Mouse (Mus musculus) gonadal fat pad, adult 2 months (tissue): Measurements from ENCODE around the gene Vps45. TPM values are rescaled to one million over a fixed set of nuclear protein-coding genes. Genes with fewer than 3 reads are reported as not detected.
"Not testable (repeated sequence)": the region's sequence is repeated elsewhere in the genome, so short reads cannot be mapped to it uniquely, and the experiment has no call there.

Source experiments
- DNase-seq: peaks from one replicate; pipeline ENCODE4 v3.0.0-alpha.2; 2012; ENCODE audit warnings: low read depth
- polyA plus RNA-seq: library from polyadenylated mRNA; depleted of rRNA; stranded (reverse); fragments of >200 nt; gene quantifications from 2 replicates; pipeline ENCODE4 v1.2.3, GENCODE M21; 2012

Gene Vps45
- polyA plus RNA-seq, 1 experiment, result 12.2 TPM

DNA sequence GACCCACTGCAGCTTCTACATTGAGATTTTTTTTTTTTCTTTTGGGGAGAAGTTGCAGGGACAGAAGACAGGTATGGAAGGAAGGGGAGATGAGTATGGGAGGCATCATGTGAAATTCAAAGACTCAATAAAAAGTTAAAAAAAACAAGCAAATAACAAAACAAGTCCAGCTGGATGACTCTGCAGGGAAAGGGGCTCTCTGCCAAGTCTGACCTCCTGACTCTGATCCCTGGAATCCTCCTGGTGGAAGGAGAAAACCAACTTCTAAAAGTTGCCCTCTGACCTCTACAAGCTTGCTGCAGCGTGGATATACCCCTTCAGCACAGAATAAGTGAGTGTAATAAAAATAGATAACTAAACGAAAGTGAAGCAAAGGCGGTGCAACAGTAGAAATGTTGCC is 20.4 kb upstream of the Vps45 start:
- DNase-seq, result no peak

DNA sequence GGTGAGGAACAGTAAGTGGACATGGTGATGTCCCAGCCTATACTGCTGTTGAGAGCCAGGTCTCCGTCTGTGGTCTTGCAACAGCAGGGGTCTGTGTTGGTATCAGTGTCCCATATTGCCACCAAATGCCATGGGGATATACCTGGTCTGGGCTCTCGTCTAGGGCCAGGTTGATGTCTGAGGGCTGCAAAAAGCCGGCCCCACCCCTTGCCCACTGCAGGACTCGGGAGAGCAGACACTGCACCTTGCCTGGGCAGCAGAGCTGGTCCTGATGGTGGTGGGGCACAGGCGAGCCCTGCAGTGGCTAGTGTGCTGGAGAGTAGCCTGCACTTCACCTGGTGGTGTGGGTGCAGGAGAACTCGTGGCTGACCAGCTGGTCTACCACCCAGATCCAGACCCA is 19.8 kb upstream of the Vps45 start:
- DNase-seq, result no peak

DNA sequence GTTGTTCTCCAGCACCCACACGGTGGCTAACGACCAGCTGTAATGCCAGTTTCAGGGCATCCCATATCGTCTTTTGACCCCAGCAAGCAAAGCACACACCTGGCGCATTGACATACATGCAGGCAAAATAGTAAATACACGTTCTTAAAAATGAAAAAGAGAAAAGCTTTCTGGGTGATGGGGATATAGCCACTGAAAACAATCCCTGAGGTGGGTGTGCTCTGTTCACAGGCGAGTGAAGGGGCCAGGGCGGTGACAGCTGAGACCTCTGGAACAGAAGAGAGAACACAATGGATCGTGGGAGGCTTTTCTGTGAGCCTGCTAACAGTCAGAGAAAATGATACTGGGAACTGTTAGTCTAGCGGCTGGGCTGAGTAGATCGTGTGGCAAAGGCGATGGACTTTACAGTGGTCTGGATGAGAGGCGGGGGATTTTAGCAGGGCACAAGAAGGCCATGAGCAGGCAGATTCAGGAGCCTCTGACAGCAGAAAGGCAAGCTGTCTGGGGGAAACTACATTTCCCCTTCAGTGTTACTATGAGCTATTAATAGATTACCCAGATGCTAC is 14.7 kb upstream of the Vps45 start:
- no peak for DNase-seq

DNA sequence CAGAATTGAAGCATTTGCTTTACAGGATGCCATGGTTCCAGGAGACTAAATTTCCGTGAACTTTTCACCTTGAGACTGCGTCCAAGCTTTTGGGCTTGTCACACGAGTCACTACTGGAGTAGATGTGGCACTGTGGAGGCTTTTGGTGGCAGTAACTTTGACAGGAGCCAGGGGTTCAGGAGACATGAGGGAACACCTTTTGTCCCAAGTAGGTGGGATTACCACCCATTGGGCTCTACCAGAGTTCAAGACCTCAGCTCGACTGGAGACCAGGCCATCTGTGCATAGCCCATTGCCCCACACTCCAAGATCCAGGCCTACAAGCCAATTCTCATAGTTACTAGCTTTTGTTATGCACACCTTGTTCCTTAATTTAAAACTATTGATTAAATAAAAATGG is 12.0 kb upstream of the Vps45 start:
- no peak for DNase-seq

DNA sequence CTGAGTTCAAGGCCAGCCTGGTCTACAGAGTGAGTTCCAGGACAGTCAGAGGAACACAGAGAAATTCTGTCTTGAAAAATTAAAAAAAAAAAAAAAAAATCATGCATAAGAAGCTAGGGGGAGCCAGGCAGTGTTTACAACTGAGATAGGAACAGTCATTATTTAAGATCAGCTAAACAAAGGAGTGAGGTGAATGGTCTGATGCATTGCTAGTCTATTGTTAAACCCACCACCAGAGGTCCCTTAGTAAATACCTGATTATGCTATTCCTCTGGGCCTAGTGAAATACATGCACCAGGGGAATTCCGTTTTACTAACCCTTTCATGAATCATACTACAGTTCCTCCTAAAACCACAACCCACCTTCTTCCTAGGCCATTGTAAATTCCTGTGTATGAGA is 11.3 kb upstream of the Vps45 start:
- DNase-seq, result no peak

DNA sequence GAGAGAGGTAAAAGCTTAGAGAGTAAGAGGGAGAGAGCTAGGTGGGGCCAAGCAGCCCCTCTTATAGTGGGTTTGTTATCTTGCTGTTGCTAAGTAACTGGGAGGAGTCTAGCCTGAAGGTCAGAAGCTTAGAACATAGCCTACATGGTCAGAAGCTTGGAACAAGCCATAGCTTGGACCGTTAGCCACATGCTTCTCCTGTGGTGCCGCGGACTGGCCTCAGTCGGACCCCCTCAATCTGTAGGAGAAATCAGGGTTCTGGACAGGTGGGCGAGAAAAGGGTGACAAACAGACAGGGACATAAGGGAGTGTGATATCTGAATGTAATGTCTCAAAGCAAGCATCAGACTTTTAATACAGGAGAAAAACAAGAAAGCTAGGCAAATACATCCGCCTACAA is 10.8 kb upstream of the Vps45 start:
- DNase-seq, result no peak

DNA sequence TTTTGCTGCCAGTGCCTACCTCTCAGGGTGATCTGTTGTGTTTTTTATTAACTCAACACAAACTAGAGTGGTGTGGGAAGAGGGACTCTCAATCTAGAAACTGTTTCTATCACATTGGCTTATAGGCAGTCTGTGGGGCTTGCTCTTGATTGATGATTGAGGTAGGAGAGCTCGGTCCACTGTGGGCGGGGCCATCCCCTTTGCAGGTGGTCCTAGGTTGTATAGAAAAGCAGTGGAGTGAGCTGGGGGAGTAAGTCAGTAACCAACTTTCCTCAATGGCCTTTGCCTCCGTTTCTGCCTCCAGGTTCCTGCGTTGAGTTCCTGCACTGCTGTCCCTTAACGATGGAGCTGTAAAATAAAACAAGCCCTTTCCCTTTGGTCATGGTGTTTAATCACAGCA is 8.5 kb upstream of the Vps45 start:
- no peak for DNase-seq

DNA sequence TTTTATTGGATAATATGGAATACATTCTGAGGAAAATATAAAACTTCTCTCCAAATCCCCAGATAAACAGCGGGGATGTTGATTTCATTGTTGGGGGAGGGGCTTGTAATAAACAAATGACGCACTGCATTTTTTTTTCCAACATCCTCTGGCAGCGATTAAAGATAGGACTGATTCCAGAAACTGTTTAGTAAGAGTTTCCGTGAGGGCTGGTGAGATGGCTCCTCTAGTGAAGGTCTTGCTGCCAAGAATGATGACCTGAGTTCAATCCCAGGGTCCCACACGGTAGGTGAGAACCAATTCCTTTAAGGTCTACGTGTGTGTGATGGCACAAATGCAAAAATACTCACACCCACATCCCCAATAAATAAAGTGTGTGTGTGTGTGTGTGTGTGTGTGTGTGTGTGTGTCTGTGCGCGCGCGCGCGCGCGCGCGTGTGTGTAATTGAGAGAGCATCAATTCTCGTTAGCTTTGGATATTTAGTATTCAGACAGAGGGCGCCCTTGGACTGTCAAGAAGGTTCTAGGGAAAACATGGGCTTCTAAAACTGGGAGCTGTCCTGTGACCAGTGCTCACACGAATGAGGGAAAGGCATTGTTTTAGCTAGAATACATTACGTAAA is 7.6 kb upstream of the Vps45 start:
- no peak for DNase-seq

DNA sequence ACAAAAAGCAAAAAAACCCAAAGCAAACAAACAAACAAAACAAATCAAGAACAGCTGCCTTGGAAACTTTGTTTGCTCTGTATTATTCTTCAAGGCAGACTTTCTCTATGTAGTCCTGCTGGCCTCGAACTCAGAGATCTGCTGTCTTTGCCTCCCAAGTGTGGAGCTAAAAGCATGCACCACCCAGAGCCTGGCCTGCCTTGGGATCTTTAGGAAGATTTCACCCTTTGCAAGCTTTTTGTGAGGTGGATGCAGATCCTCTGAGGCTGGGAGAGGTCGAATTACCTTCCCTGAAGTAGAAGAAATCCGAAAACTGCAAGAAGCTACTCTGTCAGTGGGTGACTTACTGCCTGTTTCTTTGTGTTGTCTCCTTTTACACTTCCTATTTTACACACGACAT is 6.9 kb upstream of the Vps45 start:
- DNase-seq, result no peak

DNA sequence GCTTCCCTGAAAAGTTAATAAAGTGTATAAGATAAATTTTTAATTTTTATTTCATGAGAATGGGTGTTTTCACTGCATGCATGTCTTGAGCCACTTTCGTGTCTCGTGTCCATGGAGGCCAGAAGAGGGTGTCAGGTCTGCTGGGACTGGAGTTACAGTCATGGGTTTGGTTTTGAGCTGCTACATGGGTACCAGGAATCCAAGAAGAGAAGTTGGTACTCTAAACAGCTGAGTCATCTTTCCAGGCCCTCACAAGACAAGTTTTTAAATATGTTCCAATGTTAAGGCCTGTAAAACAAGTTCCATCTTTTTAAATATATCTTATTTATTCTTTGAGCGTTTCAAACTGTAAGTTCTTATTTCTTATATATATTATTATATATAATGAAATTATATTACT is 6.0 kb upstream of the Vps45 start:
- DNase-seq, result no peak

DNA sequence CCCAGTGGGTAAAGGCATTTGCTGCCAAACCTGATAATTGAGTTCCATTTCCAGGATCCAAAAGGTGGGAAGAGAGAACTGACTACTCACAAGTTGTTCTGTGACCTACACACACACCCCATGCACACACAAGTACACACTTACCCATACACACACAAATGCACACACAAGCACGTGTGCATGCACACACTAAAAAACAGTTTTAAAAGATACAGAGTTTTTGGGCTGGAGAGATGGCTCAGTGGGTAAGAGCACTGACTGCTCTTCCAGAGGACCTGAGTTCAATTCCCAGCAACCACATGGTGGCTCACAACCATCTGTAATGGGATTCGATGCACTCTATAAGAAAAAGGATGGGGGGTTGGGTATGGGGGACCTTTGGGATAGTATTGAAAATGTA is 5.0 kb upstream of the Vps45 start:
- DNase-seq, result no peak

DNA sequence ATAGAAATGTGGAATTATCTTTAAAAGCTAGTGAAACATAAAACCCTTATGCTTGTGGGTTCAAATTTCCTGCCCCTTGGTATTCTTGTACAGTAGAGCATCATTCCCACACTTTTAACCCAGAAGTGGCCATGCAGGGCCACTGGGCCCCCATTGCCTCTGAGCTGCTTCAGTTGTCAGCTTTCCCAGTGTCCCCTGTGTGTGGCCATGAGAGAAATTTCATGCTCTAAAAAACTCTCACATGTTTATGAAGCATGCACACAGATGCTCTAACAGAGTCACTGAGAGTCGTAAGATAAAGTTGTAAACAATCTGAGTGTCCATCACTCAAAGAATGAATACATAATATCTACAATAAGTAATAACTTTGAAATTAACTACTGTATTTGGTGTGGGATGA is 1.9 kb upstream of the Vps45 start:
- no peak for DNase-seq

DNA sequence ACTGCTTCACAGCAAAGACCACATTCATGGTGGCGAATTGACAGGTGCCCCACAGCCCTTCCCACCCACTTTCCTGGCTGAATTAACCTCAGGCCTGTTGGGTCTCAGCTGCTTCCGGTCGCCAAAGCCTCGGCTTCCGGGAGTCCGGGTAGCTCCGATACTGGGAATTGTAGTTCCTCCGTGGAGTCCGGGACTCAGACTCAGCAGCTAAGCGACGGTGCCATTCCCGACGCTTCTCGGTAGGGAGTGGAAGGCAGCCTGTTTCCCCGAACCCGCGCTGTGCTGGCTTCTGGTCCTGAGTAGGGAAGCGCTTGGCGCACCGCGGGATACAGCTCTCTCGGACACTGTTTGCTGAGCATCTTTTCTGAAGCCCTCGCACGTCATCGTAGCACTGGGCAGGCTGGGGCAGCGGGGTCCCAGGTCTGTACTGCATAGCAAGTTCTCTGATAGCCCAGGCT is 490 bp downstream of the Vps45 start:
- no peak for DNase-seq

DNA sequence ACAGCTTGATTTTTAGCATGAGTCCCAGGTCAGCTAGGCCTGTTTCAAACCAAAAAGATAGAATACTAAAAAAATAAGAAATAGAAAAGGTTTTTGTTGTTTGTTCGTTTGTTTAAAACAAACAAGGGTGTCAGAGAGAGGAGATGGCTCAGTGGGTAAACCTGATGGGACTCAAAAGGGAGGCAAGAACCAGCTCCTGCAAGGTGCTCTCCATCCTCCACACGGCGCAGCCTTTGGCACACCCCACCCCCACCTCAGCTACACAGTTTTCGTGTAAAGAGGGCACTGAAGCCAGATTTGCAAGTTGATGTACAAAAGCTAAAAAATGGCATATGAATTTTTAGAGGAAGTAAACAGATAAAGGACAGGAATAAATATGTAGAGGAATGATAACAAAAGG is 2.2 kb downstream of the Vps45 start:
- DNase-seq, result no peak

DNA sequence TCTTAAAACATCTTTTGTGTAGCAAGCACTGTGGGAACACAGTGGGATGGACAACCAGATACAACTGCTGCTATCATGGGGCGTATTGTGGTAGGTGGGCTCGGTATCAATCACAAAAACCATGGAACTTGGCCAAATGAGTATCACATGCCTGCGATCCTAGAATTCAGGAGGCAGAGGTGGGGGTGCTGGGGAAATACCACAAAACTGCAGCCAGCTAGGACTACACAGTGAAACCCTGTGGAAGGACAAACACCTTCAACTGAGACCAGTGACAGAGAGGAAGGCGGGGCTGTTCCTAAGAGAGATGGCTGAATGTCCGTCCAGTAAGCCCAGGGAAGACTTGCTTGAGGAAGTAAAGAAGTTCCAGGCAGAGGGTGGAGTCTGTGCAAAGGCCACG is 3.0 kb downstream of the Vps45 start:
- no peak for DNase-seq

DNA sequence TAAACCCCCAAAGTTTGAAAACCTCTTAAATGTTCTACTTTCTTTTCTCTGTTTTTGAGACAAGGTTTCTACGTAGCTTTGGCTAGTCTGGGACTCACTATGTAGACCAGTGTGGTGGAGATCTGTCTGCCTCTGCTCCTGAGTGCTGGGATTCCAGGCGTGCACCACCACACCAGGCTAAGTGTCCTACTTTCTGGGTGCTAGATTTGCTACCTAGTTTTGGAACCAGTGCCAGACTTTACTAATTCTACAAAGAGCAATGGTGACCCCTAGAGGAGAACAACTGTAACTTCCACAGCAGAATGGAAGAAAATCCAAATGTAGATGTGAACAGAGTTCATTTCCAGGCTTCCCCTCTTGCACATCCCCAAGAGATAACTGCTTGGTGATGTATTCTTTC is 6.4 kb downstream of the Vps45 start:
- no peak for DNase-seq

DNA sequence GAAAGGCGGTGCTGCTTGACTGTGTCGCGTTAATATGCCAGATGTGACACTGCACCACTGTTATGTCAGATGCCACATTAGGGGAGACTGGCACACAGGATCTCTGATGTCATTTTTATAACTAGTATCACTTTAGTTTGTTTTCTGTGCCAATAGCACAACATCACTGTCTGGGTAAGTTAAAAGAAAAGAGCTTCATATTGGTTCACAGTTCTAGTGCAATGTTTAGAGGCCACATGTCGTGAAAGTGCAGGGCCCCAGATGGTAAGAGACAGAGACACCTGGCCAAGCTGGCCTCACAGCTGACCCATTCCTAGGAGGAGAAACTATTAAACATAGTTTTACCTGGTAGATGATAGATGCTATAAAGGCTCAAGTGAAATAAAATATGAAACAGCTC is 7.1 kb downstream of the Vps45 start:
- DNase-seq, result no peak

DNA sequence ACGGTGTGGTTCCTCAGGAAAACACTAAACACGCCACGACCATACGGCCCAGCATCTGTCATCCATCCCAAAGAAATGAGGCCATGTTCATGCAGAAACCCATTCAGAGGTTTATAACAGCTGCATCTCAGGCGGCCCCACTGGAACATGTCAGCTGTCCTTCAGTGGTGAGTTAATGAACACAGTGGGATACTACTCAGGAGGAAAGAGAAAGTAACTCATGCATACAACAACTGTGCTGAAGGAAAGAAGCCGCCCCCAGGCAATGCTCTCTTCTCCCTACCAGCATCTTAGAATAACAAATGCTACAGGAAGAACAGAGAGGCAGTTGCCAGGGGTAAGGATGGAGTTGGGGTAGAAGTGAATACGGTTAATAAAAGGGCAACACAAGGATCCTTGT is 7.5 kb downstream of the Vps45 start:
- no peak for DNase-seq

DNA sequence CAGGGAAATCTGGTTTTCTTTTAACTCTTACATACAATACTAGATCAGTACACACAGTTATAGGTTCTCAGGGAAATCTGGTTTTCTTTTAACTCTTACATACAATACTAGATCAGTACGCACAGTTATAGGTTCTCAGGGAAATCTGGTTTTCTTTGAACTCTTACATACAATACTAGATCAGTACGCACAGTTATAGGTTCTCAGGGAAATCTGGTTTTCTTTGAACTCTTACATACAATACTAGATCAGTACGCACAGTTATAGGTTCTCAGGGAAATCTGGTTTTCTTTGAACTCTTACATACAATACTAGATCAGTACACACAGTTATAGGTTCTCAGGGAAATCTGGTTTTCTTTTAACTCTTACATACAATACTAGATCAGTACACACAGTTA is 13.7 kb downstream of the Vps45 start:
- DNase-seq, result not testable (repeated sequence)

DNA sequence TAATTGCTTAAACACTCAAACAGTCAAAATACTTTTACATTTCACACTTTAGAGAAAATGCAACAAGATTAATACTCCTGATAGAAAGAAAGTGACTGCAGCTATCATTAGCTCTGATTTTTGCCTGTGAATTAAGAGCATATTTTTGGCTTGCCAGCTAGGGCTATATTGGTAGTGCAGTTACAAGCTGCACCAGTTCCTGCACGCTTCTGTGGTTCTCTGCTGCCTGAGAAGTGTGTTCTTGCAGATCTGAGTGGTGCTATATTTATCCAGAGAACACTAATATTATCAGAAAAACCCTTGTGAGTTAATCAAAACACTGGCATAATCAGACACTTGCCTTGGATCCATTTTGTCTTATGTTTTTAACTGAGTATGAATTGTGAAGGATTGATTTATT is 15.2 kb downstream of the Vps45 start:
- no peak for DNase-seq

DNA sequence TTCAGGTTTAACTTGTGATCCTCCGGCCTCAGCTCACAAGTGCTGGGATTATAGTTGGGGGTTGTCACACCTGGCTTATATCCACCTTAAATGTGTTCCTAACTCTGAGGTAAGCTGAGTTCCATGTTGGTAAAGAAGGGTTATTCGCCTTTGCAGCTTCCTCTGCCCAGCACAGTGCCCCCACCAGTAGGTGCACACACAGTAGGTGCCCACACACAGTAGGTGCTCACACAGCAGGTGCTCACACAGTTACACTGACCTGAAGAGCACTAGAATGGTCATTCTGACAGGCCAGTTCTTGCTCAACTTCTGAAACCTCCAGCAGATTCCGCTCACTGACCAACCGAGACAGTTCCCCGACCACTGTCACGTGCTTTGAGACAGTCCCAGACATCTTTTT is 17.2 kb downstream of the Vps45 start:
- DNase-seq, result no peak

DNA sequence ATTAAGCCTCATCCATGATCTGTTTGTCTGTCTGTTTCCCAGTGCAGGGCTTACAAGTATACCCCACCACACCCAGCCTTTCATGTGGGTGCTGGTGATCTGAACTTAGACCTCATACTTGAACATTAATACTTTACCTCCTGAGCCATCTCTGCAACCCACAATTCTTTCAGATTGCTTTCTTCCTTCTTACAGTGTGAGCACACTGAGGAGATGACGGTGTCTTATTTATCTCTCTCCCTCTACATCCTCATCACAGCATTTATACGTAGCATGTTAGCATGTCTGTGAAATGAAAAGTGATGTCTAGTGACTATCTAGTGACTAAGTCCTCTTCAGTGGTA is 17.6 kb downstream of the Vps45 start:
- DNase-seq, result no peak

DNA sequence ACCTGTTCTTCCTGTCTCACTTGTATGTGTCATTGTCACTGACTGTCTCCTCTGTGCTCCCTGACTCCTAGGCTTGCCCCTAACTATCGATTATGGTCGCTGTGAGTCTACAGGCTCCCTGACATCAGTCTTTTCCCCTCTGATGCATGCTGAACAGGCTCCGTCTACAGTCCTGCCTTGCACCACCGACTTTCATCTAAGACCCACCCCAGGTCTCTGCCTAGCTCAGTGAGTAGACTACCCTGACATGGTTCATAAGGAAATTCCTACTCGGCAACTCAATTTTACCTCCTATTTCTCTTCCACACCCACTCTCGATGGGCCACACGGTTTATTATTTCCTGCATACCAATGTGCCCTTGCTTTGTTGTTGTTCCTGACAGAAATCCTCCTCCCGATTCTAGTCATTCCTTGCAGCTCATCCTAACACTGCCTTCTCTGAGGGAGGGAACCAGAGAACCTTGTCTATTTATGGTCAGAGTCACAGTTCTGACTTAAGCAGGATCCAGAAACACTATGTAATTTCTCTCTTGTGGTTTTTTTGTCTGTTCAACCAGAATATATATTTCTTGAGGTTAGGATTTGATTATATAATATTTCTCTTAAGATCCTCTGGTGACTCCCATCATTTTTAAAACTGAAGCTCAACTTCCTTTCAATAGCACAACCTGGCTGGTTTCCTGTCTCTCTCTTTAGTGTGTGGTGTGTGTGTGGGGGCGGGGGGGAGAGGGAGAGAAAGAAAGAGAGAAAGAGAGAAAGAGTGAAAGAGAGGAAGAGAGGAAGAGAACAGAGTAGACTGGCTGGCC is 18.2 kb downstream of the Vps45 start:
- DNase-seq, result no peak

DNA sequence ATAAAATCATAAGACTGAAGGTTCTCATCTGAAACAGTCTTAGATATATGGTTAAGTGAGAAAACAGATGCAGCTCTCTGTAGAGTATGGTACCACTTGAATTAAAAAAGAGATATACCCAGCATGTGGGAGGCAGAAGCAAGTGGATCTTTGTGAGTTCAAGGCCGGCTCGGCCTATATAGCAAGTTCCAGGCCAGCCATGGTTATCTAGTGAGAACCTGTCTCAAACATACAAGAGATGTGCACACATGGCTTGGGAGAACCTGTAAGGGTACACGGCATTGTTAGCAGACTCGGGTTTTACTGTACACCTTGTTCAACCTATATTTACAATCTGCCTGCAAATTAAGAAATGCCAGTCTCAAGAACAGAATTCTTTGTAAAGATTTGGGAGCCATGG is 19.4 kb downstream of the Vps45 start:
- DNase-seq, result no peak
